Mouse (Mus musculus): ENCODE measurements around the gene Dgcr8. TPM values are rescaled to one million over a fixed set of nuclear protein-coding genes. Genes with fewer than 3 reads are reported as not detected.
"Not testable (repeated sequence)": the region's sequence is repeated elsewhere in the genome, so short reads cannot be mapped to it uniquely, and the experiment has no call there.

Dgcr8 gene
- polyA plus RNA-seq, 1 experiment, result 48.8 TPM

DNA sequence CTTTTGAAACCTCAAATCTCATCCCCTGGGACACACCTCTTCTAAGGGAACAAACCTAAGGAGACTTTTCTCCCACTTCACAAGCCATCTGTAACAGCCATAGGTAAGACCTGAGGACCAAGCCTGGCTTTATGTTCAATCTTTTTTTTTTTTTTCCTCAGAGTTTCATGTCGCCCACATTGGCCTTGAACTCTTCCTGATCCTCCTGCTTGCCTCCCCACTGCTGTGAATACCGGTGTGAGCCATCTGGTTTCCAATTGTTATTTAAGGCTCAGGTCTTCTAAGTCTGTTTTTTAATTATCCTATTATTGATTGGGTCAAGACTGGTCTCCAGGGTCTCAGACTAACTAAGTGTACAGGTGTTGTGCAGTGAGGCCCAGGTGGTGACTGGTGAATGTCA, 32.4 kb upstream of the Dgcr8 start:
- WGBS, result 84% methylated on average over 2 of the region's 2 CpGs
- H3K4me1 ChIP-seq (ENCODE audit: control insufficient read depth, insufficient read depth, low read length), result no peaks in the 10 kb centered on the region
- H3K4me3 ChIP-seq (replicated peaks; ENCODE audit: control insufficient read depth, low read depth, low read length), result no peak overlapping the region
- H3K27ac ChIP-seq (ENCODE audit: control insufficient read depth, insufficient read depth, low read depth, low read length, poor library complexity), result no peak overlapping the region
- TF ChIP-seq POLR2A (IDR thresholded peaks at IDR 0.05; ENCODE audit: borderline replicate concordance, control insufficient read depth, low read depth, low read length) (no peak), CTCF (IDR thresholded peaks at IDR 0.05; ENCODE audit: control insufficient read depth, insufficient read depth, low read length) (no peak)

DNA sequence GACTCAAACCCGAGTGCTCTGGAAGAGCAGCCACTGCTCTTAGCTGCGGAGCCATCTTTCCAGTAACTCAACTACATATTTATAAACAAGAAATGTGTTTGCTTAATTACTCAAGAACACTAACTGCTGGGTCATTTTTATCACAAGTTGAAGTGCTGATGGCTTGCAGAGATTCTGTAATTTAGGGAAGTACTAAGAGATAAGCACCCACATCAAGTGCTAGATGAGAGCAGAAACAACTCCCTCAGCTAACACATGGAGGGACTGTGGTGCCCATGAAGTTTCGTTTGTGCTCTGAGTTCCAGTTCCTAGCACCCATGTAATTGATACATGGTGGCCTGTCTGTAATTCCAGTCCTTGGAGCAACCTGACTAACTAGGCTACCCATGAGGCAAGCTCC, 29.9 kb upstream of the Dgcr8 start:
- TF ChIP-seq CTCF (IDR thresholded peaks at IDR 0.05; ENCODE audit: control insufficient read depth, insufficient read depth, low read length), result no peak
- no peak for TF ChIP-seq POLR2A (IDR thresholded peaks at IDR 0.05; ENCODE audit: borderline replicate concordance, control insufficient read depth, low read depth, low read length)

DNA sequence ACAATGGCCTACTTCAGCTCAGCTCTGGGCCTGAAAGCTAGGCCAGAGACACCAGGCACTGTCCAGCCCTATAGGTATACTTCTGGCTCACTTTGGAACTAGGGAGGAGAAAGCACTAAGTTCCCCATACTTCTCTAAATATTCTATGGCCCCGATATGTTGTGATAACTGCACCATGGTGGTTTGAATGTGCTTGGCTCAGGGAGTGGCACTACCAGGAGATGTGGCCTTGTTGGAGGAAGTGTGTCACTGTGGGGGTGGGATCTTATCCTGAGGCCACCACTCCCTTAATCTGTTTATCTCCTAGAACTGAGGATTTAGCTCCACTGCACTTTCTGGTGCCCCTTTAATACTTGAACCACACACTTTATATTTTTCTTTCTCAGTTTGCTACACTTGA, 19.1 kb upstream of the Dgcr8 start:
- no peak for TF ChIP-seq POLR2A (IDR thresholded peaks at IDR 0.05; ENCODE audit: borderline replicate concordance, control insufficient read depth, low read depth, low read length)
- no peak for TF ChIP-seq CTCF (IDR thresholded peaks at IDR 0.05; ENCODE audit: control insufficient read depth, insufficient read depth, low read length)
- Histone ChIP-seq H3K4me3 (replicated peaks; ENCODE audit: control insufficient read depth, low read depth, low read length) (no peak overlapping the region), H3K27ac (ENCODE audit: control insufficient read depth, insufficient read depth, low read depth, low read length, poor library complexity) (no peak overlapping the region), H3K4me1 (ENCODE audit: control insufficient read depth, insufficient read depth, low read length) (no peaks in the 10 kb centered on the region)
- WGBS, result 41% methylated on average over 1 of the region's 1 CpGs

More for the DNA sequence above, 29.9 kb upstream of the Dgcr8 start:
- WGBS, result 75% methylated on average over 3 of the region's 3 CpGs
- H3K27ac ChIP-seq (ENCODE audit: control insufficient read depth, insufficient read depth, low read depth, low read length, poor library complexity), result no peak overlapping the region
- H3K4me3 ChIP-seq (replicated peaks; ENCODE audit: control insufficient read depth, low read depth, low read length), result no peak overlapping the region
- H3K4me1 ChIP-seq (ENCODE audit: control insufficient read depth, insufficient read depth, low read length), result no peaks in the 10 kb centered on the region

DNA sequence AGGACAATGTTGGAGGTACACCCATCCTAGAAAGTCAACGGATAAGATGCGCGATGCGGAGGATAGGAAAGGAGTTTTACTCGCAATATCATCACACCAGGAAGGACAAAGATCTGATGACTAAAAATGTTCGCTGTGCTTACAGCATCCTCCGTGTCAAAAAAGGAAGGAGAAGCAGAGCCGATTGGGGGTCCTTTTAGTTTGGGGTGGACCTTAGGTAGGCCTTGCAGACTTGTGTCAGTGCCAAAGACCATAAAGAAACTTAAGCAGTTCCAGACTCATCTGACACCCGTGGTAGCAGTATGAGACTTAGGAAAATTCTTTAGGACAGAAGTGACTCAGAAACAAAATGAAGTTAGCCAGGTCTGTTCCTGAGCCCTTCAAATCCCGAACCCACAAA, 568 bp upstream of the Dgcr8 start:
- peak overlapping the region; percentile 59 for H3K27ac ChIP-seq (ENCODE audit: control insufficient read depth, insufficient read depth, low read depth, low read length, poor library complexity)
- H3K4me1 ChIP-seq (ENCODE audit: control insufficient read depth, insufficient read depth, low read length), result not testable (repeated sequence)
- peak overlapping the region; percentile 50 for H3K4me3 ChIP-seq (replicated peaks; ENCODE audit: control insufficient read depth, low read depth, low read length)
- WGBS, result under 1% methylated on average over 10 of the region's 10 CpGs

DNA sequence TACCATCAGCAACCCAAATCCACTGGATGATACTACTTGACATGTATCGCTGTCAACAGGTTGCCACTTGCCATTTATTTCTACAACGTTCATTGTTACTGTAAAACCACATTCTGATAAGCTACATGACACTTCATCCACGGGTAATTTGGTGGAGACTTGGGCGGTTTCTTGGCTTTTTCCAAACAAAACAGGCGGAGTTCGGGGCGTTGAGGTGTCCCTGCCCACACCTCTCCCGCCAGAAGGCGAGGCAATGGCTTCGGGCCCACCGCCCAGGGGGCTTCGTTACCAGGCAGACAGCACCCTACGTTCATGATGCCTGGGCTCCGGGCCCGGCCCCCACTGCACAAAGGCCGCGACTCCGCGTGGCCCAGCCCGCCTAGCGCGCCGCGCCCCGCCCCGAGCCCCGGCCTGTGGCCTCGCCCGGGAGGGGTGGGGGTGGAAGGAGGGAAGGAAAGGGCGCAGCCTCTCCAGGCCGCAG, 425 bp downstream of the Dgcr8 start:
- H3K4me1 ChIP-seq (ENCODE audit: control insufficient read depth, insufficient read depth, low read length), result peaks cover 2% of the 10 kb centered on the region
- under 1% methylated on average over 30 of the region's 31 CpGs for WGBS
- H3K4me3 ChIP-seq (replicated peaks; ENCODE audit: control insufficient read depth, low read depth, low read length), result peak overlapping the region; percentile 98
- H3K27ac ChIP-seq (ENCODE audit: control insufficient read depth, insufficient read depth, low read depth, low read length, poor library complexity), result peak overlapping the region; percentile 93
- TF ChIP-seq POLR2A (IDR thresholded peaks at IDR 0.05; ENCODE audit: borderline replicate concordance, control insufficient read depth, low read depth, low read length), result no peak
- TF ChIP-seq CTCF (IDR thresholded peaks at IDR 0.05; ENCODE audit: control insufficient read depth, insufficient read depth, low read length), result no peak

DNA sequence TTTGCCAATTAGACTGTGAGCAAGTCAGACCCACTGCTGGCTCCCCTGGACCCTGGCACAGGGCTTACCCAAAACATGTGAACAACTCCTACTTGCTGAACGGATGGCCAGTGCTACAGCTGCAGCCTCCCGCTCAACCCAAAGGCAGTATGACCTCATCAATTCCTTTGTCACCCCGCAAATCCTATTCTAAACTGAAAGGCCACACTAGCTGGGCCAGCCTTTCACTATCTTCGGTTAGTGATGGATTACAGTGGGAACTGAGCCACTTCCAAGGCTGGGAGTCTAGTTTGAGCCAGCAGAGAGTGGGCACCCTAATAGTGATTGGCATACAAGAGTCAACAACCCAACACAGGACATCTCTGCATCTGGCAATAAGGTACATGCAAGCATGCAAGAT, 880 bp downstream of the Dgcr8 start:
- 3% methylated on average over 4 of the region's 4 CpGs for WGBS
- Histone ChIP-seq H3K4me1 (ENCODE audit: control insufficient read depth, insufficient read depth, low read length) (peaks cover 2% of the 10 kb centered on the region), H3K27ac (ENCODE audit: control insufficient read depth, insufficient read depth, low read depth, low read length, poor library complexity) (no peak overlapping the region; the same call in 1 of the 2 replicates), H3K4me3 (replicated peaks; ENCODE audit: control insufficient read depth, low read depth, low read length) (peak overlapping the region; percentile 98)
- TF ChIP-seq POLR2A (IDR thresholded peaks at IDR 0.05; ENCODE audit: borderline replicate concordance, control insufficient read depth, low read depth, low read length) (no peak), CTCF (IDR thresholded peaks at IDR 0.05; ENCODE audit: control insufficient read depth, insufficient read depth, low read length) (no peak)

DNA sequence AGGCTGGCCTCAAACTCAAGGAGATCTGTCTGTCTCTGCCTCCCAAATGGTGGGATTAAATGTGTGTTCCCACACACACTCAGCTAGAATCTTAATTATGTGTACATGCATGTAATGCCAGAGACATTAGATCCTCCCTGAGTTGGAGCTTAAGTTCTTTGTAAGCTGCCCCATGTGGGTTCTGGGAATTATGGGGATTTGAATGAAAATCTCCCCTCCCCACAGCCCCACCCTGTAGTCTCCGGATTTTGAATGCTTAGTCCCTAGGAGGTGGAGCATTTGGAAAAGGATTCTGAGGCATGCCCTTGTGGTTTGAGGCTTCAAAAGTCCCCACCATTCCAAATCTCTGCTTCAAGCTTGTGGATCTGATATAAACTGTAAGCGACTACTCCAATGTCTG, 13.9 kb downstream of the Dgcr8 start:
- TF ChIP-seq POLR2A (IDR thresholded peaks at IDR 0.05; ENCODE audit: borderline replicate concordance, control insufficient read depth, low read depth, low read length) (no peak), CTCF (IDR thresholded peaks at IDR 0.05; ENCODE audit: control insufficient read depth, insufficient read depth, low read length) (no peak)
- no peak overlapping the region for H3K27ac ChIP-seq (ENCODE audit: control insufficient read depth, insufficient read depth, low read depth, low read length, poor library complexity)
- no peaks in the 10 kb centered on the region for H3K4me1 ChIP-seq (ENCODE audit: control insufficient read depth, insufficient read depth, low read length)
- H3K4me3 ChIP-seq (replicated peaks; ENCODE audit: control insufficient read depth, low read depth, low read length), result no peak overlapping the region
- 92% methylated on average over 2 of the region's 2 CpGs for WGBS

DNA sequence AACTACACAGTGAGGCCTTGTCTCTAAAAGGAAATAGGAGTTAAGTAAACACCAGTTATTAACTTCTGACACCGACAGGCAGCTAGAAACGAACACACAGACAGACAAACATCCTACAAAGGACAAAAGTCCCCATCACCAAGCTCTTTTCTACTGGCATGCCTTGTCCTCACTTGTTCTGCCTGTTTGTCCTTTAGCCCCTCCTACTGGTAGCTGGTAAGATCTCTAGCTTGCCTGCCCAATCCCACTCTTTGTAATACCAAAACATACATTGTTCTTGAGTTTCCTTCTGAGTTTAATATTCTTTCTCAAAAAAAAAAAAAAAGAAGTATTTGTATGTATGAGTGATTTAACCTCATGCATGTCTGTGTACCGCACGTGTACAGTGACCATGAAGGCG, 20.9 kb downstream of the Dgcr8 start:
- 92% methylated on average over 5 of the region's 5 CpGs for WGBS
- Histone ChIP-seq H3K4me1 (ENCODE audit: control insufficient read depth, insufficient read depth, low read length) (no peaks in the 10 kb centered on the region), H3K4me3 (replicated peaks; ENCODE audit: control insufficient read depth, low read depth, low read length) (no peak overlapping the region), H3K27ac (ENCODE audit: control insufficient read depth, insufficient read depth, low read depth, low read length, poor library complexity) (no peak overlapping the region)
- no peak for TF ChIP-seq CTCF (IDR thresholded peaks at IDR 0.05; ENCODE audit: control insufficient read depth, insufficient read depth, low read length)
- no peak for TF ChIP-seq POLR2A (IDR thresholded peaks at IDR 0.05; ENCODE audit: borderline replicate concordance, control insufficient read depth, low read depth, low read length)

DNA sequence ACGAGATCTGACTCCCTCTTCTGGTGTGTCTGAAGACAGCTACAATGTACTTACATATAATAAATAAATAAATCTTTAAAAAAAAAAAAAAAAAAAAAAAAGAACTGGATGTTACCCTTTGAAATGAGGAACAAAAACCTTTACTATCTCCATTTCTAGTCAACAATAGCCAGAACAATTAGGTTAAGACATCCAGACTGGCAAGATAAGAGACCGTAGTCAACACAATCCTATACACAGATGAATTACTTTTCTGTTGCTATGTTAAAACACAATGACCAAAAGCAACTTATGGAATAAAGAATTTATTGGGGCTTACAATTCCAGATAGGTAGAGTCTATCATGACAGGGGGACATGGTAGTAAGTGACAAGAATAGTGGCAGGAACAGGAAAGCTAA, 24.0 kb downstream of the Dgcr8 start:
- WGBS, result 91% methylated on average over 2 of the region's 2 CpGs

More for the DNA sequence above, 24.0 kb downstream of the Dgcr8 start:
- Histone ChIP-seq H3K4me1 (ENCODE audit: control insufficient read depth, insufficient read depth, low read length) (no peaks in the 10 kb centered on the region), H3K27ac (ENCODE audit: control insufficient read depth, insufficient read depth, low read depth, low read length, poor library complexity) (no peak overlapping the region), H3K4me3 (replicated peaks; ENCODE audit: control insufficient read depth, low read depth, low read length) (no peak overlapping the region)
- TF ChIP-seq POLR2A (IDR thresholded peaks at IDR 0.05; ENCODE audit: borderline replicate concordance, control insufficient read depth, low read depth, low read length), result no peak
- no peak for TF ChIP-seq CTCF (IDR thresholded peaks at IDR 0.05; ENCODE audit: control insufficient read depth, insufficient read depth, low read length)
